Mouse (Mus musculus): ENCODE results near the gene Pla2g15.

GRCm38 (mm10) chr8:106151041-106151440 is 842 bp downstream of the Pla2g15 start:
- TF ChIP-seq CTCF (IDR thresholded peaks at IDR 0.05; ENCODE audit: insufficient read depth, low read depth, low read length) (no peak), POLR2A (IDR thresholded peaks at IDR 0.05; ENCODE audit: insufficient read depth, low read depth, low read length) (no peak)

Data from olfactory bulb, adult 2 months (tissue).